Mouse (Mus musculus): ENCODE results near the gene Gjc2.

DNA sequence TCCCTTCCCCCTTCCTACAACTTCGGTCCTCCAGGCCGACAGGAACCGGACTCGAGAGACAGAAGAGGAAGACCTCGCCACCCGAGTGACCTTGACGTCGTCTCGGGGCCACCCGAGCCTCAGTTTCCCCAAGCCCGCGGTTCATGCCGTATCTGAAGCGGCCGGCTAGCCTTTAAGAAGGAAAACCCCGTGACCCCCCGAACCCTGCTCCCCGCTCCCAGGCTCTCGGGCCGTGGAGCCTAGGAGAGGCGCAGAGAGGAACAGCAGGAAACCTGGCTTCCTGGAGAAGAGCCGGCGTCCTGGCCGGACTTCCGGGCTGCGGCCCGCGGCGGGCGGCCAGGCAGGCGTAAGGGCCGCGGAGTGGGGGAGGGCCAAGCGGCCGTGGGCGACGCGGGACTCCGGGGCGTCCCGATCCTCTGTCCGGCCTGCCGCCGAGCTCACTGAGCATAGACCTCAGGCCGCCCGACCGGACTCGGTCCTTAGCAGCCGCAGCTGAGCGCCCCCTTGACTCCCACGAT, 44.6 kb upstream of the Gjc2 start:
- TF ChIP-seq GATA1 (IDR thresholded peaks at IDR 0.05; ENCODE audit: borderline replicate concordance, low read length), result no peak
- no peak; the same call in 1 of the 2 replicates for TF ChIP-seq FLI1 (IDR thresholded peaks at IDR 0.05; ENCODE audit: low read length)

Data from megakaryocyte, embryonic 14.5 days (primary cell).